Mouse (Mus musculus): Measurements from ENCODE around the gene Gpat2.

GRCm38 (mm10) chr2:127451748-127452147 lies 26.7 kb downstream of the Gpat2 start:
- TF ChIP-seq CTCF (IDR thresholded peaks at IDR 0.05; ENCODE audit: borderline replicate concordance, control insufficient read depth, extremely low read depth, insufficient read depth, low read length, poor library complexity) (no peak), POLR2A (IDR thresholded peaks at IDR 0.05; ENCODE audit: control insufficient read depth, extremely low read depth, insufficient read depth, low read length, poor library complexity) (no peak)

Data from thymus, adult 2 months (tissue).